Mouse (Mus musculus) lung, embryonic 16.5 days (tissue): Measurements from ENCODE around the gene Ercc8. TPM values are rescaled to one million over a fixed set of nuclear protein-coding genes. Genes with fewer than 3 reads are reported as not detected.
A peak's percentile ranks its signal among the peaks of the same experiment; 100 is the strongest.

Source experiments
- ATAC-seq: fragments of 200-750 bp; cut with Nextera tagmentation; 2 replicates; pipeline ENCODE4 v1.8.0; 2017; ENCODE audit warnings: low read depth, mild to moderate bottlenecking, moderate library complexity
- H3K27ac ChIP-seq: fragments of 300-500 bp; sonication (generic); 2 replicates; pipeline ENCODE4 v1.5.1; 2014; ENCODE audit warnings: mild to moderate bottlenecking, control low read depth, low read length
- H3K27me3 ChIP-seq: fragments of 300-500 bp; sonication (generic); 2 replicates; pipeline ENCODE4 v1.6.1; 2014; ENCODE audit warnings: low read depth, low read length, mixed read lengths; ENCODE audit not compliant: control insufficient read depth, insufficient read depth
- H3K36me3 ChIP-seq: fragments of 300-500 bp; sonication (generic); 2 replicates; pipeline ENCODE4 v1.6.1; 2014; ENCODE audit warnings: low read length; ENCODE audit not compliant: control insufficient read depth, insufficient read depth
- H3K4me1 ChIP-seq: fragments of 300-500 bp; sonication (generic); replicated peaks from 2 replicates; pipeline ENCODE4 v1.6.1; 2014; ENCODE audit warnings: low read length, mixed read lengths; ENCODE audit not compliant: control insufficient read depth, insufficient read depth
- H3K4me2 ChIP-seq: fragments of 300-500 bp; sonication (generic); 2 replicates; pipeline ENCODE4 v1.6.1; 2014; ENCODE audit warnings: low read depth, low read length, control low read depth
- H3K4me3 ChIP-seq: fragments of 300-500 bp; sonication (generic); 2 replicates; pipeline ENCODE4 v1.5.1; 2014; ENCODE audit warnings: mild to moderate bottlenecking, low read length, control low read depth
- H3K9ac ChIP-seq: fragments of 300-500 bp; sonication (generic); 2 replicates; pipeline ENCODE4 v1.6.1; 2014; ENCODE audit warnings: low read length, control low read depth
- H3K9me3 ChIP-seq: fragments of 300-500 bp; sonication (generic); 2 replicates; pipeline ENCODE4 v1.6.1; 2016; ENCODE audit warnings: low read length; ENCODE audit not compliant: control insufficient read depth
- WGBS: fragments of 180-500 bp; shearing (Covaris S2); extraction: QIAGEN DNeasy Blood & Tissue Kit; methylation state at CpG from one replicate; pipeline ENCODE4 v1.1.7; 2014; 5-methylcytosine and 5-hydroxymethylcytosine counted together
- polyA plus RNA-seq: library from polyadenylated mRNA; unstranded; fragments of >200 nt; fragmentation: Nextera tagmentation; extraction: Ambion mirVana; gene quantifications from 2 replicates; pipeline ENCODE4 v1.2.1, GENCODE M21; 2015

Gene Ercc8
- polyA plus RNA-seq, 1 experiment from 2014 or later: 14.1 TPM

- H3K4me2 ChIP-seq: no peak overlapping the region
- no peak overlapping the region for H3K9ac ChIP-seq
- no peak for ATAC-seq
- H3K4me3 ChIP-seq: no peak overlapping the region
- 85% methylated on average over 8 of the region's 8 CpGs for WGBS
- H3K36me3 ChIP-seq: no peaks in the 10 kb centered on the region
- H3K4me1 ChIP-seq: no peaks in the 10 kb centered on the region
- no peaks in the 10 kb centered on the region for H3K27me3 ChIP-seq
- H3K27ac ChIP-seq: no peak overlapping the region
- H3K9me3 ChIP-seq: no peaks in the 10 kb centered on the region
Observed at GRCm38 (mm10) chr13:108144086-108144485, 14.4 kb upstream of the Ercc8 start.

- Histone ChIP-seq H3K4me3 (no peak overlapping the region), H3K9ac (no peak overlapping the region), H3K9me3 (no peaks in the 10 kb centered on the region), H3K4me1 (no peaks in the 10 kb centered on the region), H3K27ac (no peak overlapping the region), H3K36me3 (no peaks in the 10 kb centered on the region), H3K4me2 (no peak overlapping the region), H3K27me3 (no peaks in the 10 kb centered on the region)
- ATAC-seq: no peak
Observed at GRCm38 (mm10) chr13:108151782-108152181, 6.7 kb upstream of the Ercc8 start.

- Histone ChIP-seq H3K9me3 (no peaks in the 10 kb centered on the region), H3K4me3 (no peak overlapping the region), H3K36me3 (no peaks in the 10 kb centered on the region), H3K9ac (no peak overlapping the region), H3K27ac (no peak overlapping the region), H3K27me3 (no peaks in the 10 kb centered on the region), H3K4me1 (peaks cover 6% of the 10 kb centered on the region), H3K4me2 (no peak overlapping the region)
- WGBS: 57% methylated on average over 8 of the region's 8 CpGs
- ATAC-seq: peak; percentile 58; the same call in 1 of the 2 replicates
Observed at GRCm38 (mm10) chr13:108152650-108153372, 5.7 kb upstream of the Ercc8 start.

- no peak overlapping the region; the same call in 1 of the 2 replicates for H3K4me2 ChIP-seq
- ATAC-seq: no peak
- 71% methylated on average over 2 of the region's 2 CpGs for WGBS
- no peak overlapping the region for H3K9ac ChIP-seq
- H3K4me1 ChIP-seq: peaks cover 13% of the 10 kb centered on the region
- no peak overlapping the region for H3K4me3 ChIP-seq
- H3K27me3 ChIP-seq: no peaks in the 10 kb centered on the region
- no peaks in the 10 kb centered on the region; the same call in 1 of the 2 replicates for H3K36me3 ChIP-seq
- H3K27ac ChIP-seq: no peak overlapping the region
- no peaks in the 10 kb centered on the region for H3K9me3 ChIP-seq
Observed at GRCm38 (mm10) chr13:108157156-108157555, 1.4 kb upstream of the Ercc8 start.

GRCm38 (mm10) chr13:108157732-108158464 lies 633 bp upstream of the Ercc8 start:
- Histone ChIP-seq H3K27me3 (no peaks in the 10 kb centered on the region), H3K27ac (0 out of 2 replicates have a peak overlapping the region, but pooled peaks have one; percentile 2), H3K9me3 (no peaks in the 10 kb centered on the region), H3K4me1 (peaks cover 13% of the 10 kb centered on the region), H3K4me3 (peak overlapping the region; percentile 94), H3K9ac (peak overlapping the region; percentile 80), H3K36me3 (no peaks in the 10 kb centered on the region; the same call in 1 of the 2 replicates), H3K4me2 (peak overlapping the region; percentile 75)
- ATAC-seq: peak; percentile 71
- WGBS: 3% methylated on average over 40 of the region's 42 CpGs

GRCm38 (mm10) chr13:108159241-108159575 lies 677 bp downstream of the Ercc8 start:
- Histone ChIP-seq H3K36me3 (no peaks in the 10 kb centered on the region; the same call in 1 of the 2 replicates), H3K27ac (no peak overlapping the region), H3K4me3 (peak overlapping the region; percentile 94), H3K27me3 (no peaks in the 10 kb centered on the region), H3K4me1 (peaks cover 13% of the 10 kb centered on the region), H3K9ac (peak overlapping the region; percentile 74), H3K4me2 (peak overlapping the region; percentile 93), H3K9me3 (no peaks in the 10 kb centered on the region)
- ATAC-seq: no peak
- WGBS: 3% methylated on average over 8 of the region's 8 CpGs

- Histone ChIP-seq H3K4me3 (no peak overlapping the region), H3K27me3 (no peaks in the 10 kb centered on the region), H3K9ac (no peak overlapping the region), H3K4me2 (peak overlapping the region; percentile 14; the same call in 1 of the 2 replicates), H3K4me1 (peaks cover 13% of the 10 kb centered on the region), H3K27ac (no peak overlapping the region), H3K36me3 (no peaks in the 10 kb centered on the region; the same call in 1 of the 2 replicates), H3K9me3 (no peaks in the 10 kb centered on the region)
- no peak for ATAC-seq
- WGBS: 45% methylated on average over 7 of the region's 7 CpGs
Observed at GRCm38 (mm10) chr13:108159963-108160362, 1.4 kb downstream of the Ercc8 start.

- Histone ChIP-seq H3K27ac (no peak overlapping the region), H3K27me3 (no peaks in the 10 kb centered on the region), H3K4me1 (peaks cover 7% of the 10 kb centered on the region), H3K4me2 (no peak overlapping the region), H3K9me3 (no peaks in the 10 kb centered on the region), H3K4me3 (no peak overlapping the region), H3K36me3 (no peaks in the 10 kb centered on the region; the same call in 1 of the 2 replicates), H3K9ac (no peak overlapping the region)
- WGBS: 88% methylated on average over 9 of the region's 9 CpGs
- no peak for ATAC-seq
Observed at GRCm38 (mm10) chr13:108163912-108164311, 5.4 kb downstream of the Ercc8 start.

GRCm38 (mm10) chr13:108164621-108165020 lies 6.1 kb downstream of the Ercc8 start:
- Histone ChIP-seq H3K4me2 (no peak overlapping the region), H3K9me3 (no peaks in the 10 kb centered on the region)
- whole genome bisulfite sequencing: 86% methylated on average over 3 of the region's 3 CpGs

More at GRCm38 (mm10) chr13:108164621-108165020, 6.1 kb downstream of the Ercc8 start:
- Histone ChIP-seq H3K4me3 (no peak overlapping the region), H3K27me3 (no peaks in the 10 kb centered on the region), H3K4me1 (peaks cover 3% of the 10 kb centered on the region), H3K27ac (no peak overlapping the region), H3K36me3 (no peaks in the 10 kb centered on the region; the same call in 1 of the 2 replicates), H3K9ac (no peak overlapping the region)
- no peak for ATAC-seq
